Mouse (Mus musculus): ENCODE data around the gene Scn8a.

DNA sequence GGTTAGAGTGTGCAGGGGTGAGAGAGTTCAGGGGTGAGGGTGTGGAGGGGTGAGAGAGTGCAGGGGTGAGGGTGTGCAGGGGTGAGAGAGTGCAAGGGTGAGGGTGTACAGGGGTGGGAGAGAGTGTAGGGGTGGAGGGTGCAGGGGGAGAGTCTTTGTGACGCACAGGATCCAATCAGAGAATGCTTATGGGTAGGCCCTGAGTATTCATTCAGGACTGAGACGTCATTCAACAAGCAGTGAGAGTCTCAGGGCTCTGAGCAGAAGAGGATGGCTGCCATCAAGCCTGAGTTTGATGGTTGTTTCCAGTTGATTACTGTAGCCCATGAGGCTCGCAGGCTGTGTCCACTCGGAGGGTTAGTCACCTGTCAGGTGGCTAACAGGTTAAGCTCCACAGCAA, 48.4 kb downstream of the Scn8a start:
- TF ChIP-seq CTCF (IDR thresholded peaks at IDR 0.05; ENCODE audit: borderline replicate concordance, control insufficient read depth, extremely low read depth, insufficient read depth, low read length, poor library complexity) (no peak), POLR2A (IDR thresholded peaks at IDR 0.05; ENCODE audit: control insufficient read depth, extremely low read depth, insufficient read depth, low read length, poor library complexity) (no peak)
